Mouse (Mus musculus) thymus, adult 2 months (tissue): ENCODE data around the gene Osbpl3.

Experiments used
- CTCF ChIP-seq: fragments of 200-500 bp; IDR thresholded peaks from 2 replicates; pipeline ENCODE4 v1.5.1; 2012; ENCODE audit warnings: mild to moderate bottlenecking, control low read depth, low read length, moderate library complexity, borderline replicate concordance; ENCODE audit not compliant: control insufficient read depth, poor library complexity, insufficient read depth; ENCODE audit errors: extremely low read depth
- POLR2A ChIP-seq: fragments of 200-500 bp; IDR thresholded peaks from 2 replicates; pipeline ENCODE4 v1.6.1; 2012; ENCODE audit warnings: mild to moderate bottlenecking, low read length, control low read depth, moderate library complexity; ENCODE audit not compliant: control insufficient read depth, poor library complexity, insufficient read depth; ENCODE audit errors: extremely low read depth

GRCm38 (mm10) chr6:50418951-50419350, 37.0 kb downstream of the Osbpl3 start:
- no peak for TF ChIP-seq POLR2A
- no peak for TF ChIP-seq CTCF
